Mouse (Mus musculus): ENCODE results near the gene Ankrd23. TPM values are rescaled to one million over a fixed set of nuclear protein-coding genes. Genes with fewer than 3 reads are reported as not detected.

The Ankrd23 gene
- total RNA-seq, 2 experiments from 2014 or later, result 215 to 337 TPM

DNA sequence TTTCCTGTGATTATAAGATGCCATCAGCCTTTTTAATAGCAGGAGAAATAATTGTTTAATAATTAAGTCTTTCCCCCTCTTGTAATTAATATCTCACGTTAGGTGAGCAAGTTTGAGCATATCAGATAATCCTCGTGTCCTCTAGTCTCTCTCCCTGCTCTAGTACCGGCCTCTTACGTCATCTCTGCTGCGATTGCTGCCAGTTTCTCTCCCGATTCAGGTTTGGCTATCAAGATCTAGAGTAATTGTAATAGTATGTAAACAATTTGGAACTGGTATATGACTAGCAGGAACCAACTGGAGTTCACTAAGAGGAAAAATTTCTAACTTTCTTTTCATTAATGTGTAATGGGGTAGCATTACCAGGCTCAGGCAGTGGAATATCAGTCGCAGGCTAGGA is 51.6 kb downstream of the Ankrd23 start:
- DNase-seq (ENCODE audit: low spot score), result no peak
- intact Hi-C loops (cut with DNase I), result no loop called here

DNA sequence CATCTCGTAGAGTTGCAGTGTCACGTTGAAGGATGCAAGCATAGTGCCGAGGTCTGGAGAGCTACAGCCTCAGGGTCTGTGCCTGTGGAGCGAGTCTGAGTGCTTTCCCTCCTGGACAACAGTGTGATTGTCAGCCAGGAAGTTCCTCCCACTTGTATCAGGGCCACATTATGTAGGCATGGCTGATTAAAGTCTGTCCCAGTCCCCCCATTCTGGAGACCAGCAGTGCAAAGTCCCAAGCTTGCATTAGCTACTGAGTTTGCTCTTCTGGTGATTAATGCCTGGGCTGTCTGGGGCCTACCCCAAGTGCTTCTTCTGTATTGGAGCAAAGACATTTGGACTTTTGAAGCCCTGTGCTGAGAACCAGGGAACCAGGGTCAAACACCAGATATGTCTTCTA is 52.9 kb downstream of the Ankrd23 start:
- intact Hi-C loops (cut with DNase I), result no loop called here
- no peak for DNase-seq (ENCODE audit: low spot score)

Small RNA genes lying within 50 kb of the gene (microRNA-seq; reads per million reads assigned to microRNA genes)
- not detected for gene Gm47280

Other genes starting within 250 kb of the Ankrd23 start
- 10 to 100 TPM in 1 of 2 experiments, 1 to 10 TPM in 1; 7.0 to 11.1 TPM for gene Arid5a, start 229.2 kb downstream of the Ankrd23 start, total RNA-seq (2021)
- 10 to 100 TPM; 53.2 to 60.7 TPM for gene Kansl3, start 167.7 kb downstream of the Ankrd23 start, total RNA-seq (2021)
- gene Fer1l5, start 164.6 kb downstream of the Ankrd23 start, total RNA-seq (2021), result not detected
- 10 to 100 TPM; 22.8 to 27.2 TPM for gene Lman2l, start 91.6 kb downstream of the Ankrd23 start, total RNA-seq (2021)
- 1 to 10 TPM; 4.1 to 4.3 TPM for gene Cnnm4, start 65.3 kb downstream of the Ankrd23 start, total RNA-seq (2021)
- gene Cnnm3, start 25.0 kb downstream of the Ankrd23 start, total RNA-seq (2021), result 10 to 100 TPM; 14.7 to 15.7 TPM
- 100 to 1,000 TPM; 112 to 186 TPM for gene Gm42417, start 2.5 kb upstream of the Ankrd23 start, total RNA-seq (2021)
- gene Ankrd39, start 10.6 kb upstream of the Ankrd23 start, total RNA-seq (2021), result 1 to 10 TPM; 5.6 to 8.1 TPM
- 10 to 100 TPM; 14.8 to 15.7 TPM for gene Sema4c, start 21.5 kb upstream of the Ankrd23 start, total RNA-seq (2021)
- gene Fam178b, start 146.3 kb upstream of the Ankrd23 start, total RNA-seq (2021), result under 1 TPM in 1 of 2 experiments, not detected in 1; 0.83 TPM
- gene Cox5b, start 154.6 kb upstream of the Ankrd23 start, total RNA-seq (2021), result 1,000 to 10,000 TPM; 2,198 to 2,230 TPM
- gene 4933424G06Rik, start 173.3 kb upstream of the Ankrd23 start, total RNA-seq (2021), result not detected
- 100 to 1,000 TPM; 104 to 107 TPM for gene Actr1b, start 177.5 kb upstream of the Ankrd23 start, total RNA-seq (2021)
- gene Zap70, start 224.9 kb upstream of the Ankrd23 start, total RNA-seq (2021), result under 1 TPM; 0.18 to 0.53 TPM

Measured in heart, postnatal 25 days (tissue).